Mouse (Mus musculus): ENCODE data around the gene Ankrd11. TPM values are rescaled to one million over a fixed set of nuclear protein-coding genes. Genes with fewer than 3 reads are reported as not detected.

Ankrd11 gene
- polyA plus RNA-seq, 1 experiment from 2014 or later = 53.8 TPM

DNA sequence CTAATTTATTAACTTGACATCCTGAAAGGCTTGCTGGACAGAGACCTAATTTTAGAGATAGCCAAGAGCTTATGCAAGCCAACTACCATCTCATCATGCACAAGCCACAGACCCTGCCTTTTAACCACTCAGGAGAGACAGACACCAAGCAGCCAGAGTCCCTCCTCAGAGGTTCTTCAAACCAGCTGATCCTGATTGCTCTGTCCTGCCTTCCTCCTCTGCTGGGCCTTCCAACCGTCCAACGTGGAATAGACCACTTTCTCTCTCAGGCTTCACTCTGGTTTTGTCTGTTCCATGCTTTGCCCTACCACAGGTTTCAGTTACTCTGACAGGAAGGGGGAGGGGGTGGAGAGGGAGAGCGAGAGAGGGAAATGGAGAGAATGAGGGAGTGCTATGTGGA lies 125.3 kb downstream of the Ankrd11 start:
- peaks cover 13% of the 10 kb centered on the region; the same call in 1 of the 2 replicates for H3K36me3 ChIP-seq (ENCODE audit: control insufficient read depth, insufficient read depth, low read length)
- DNase-seq (ENCODE audit: low spot score) (no peak), ATAC-seq (replicated peaks; ENCODE audit: low FRiP score) (no peak)
- H3K27ac ChIP-seq (ENCODE audit: low read depth, low read length) = no peak overlapping the region
- H3K27me3 ChIP-seq (replicated peaks; ENCODE audit: control insufficient read depth, insufficient read depth, low read length) = no peaks in the 10 kb centered on the region
- no peaks in the 10 kb centered on the region for H3K9me3 ChIP-seq (ENCODE audit: control insufficient read depth, low read length)
- H3K9ac ChIP-seq (ENCODE audit: low read depth, low read length) = no peak overlapping the region
- 58% methylated on average over 3 of the region's 3 CpGs for WGBS
- H3K4me2 ChIP-seq = no peak overlapping the region
- H3K4me3 ChIP-seq (ENCODE audit: low read depth, low read length) = no peak overlapping the region
- peaks cover 24% of the 10 kb centered on the region for H3K4me1 ChIP-seq (replicated peaks; ENCODE audit: control insufficient read depth, insufficient read depth, low read length)

DNA sequence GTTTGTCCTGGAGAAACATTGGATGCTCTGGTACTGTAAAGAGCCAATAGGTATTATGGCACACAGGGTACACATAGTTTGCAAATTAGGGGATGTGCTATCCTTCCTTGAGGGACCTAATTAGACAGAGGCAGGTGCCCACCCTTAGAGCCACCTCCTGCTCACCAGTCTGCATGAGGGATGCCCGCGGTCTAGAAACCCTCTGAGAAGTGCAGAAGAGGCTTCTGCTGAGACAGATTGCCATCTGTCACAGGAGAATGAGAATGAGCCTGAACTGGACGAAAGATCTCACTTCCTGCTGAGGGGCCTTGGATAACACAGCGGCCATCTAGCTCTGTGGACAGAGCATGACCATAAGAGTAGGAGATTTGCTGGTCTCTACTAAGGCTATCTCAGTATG lies 129.2 kb downstream of the Ankrd11 start:
- no peak overlapping the region for H3K9ac ChIP-seq (ENCODE audit: low read depth, low read length)
- peaks cover 17% of the 10 kb centered on the region for H3K36me3 ChIP-seq (ENCODE audit: control insufficient read depth, insufficient read depth, low read length)
- no peak for DNase-seq (ENCODE audit: low spot score)
- no peaks in the 10 kb centered on the region for H3K27me3 ChIP-seq (replicated peaks; ENCODE audit: control insufficient read depth, insufficient read depth, low read length)
- no peak for ATAC-seq (replicated peaks; ENCODE audit: low FRiP score)
- peaks cover 7% of the 10 kb centered on the region for H3K4me1 ChIP-seq (replicated peaks; ENCODE audit: control insufficient read depth, insufficient read depth, low read length)
- no peak overlapping the region for H3K4me2 ChIP-seq
- H3K27ac ChIP-seq (ENCODE audit: low read depth, low read length) = no peak overlapping the region
- 86% methylated on average over 4 of the region's 4 CpGs for WGBS
- no peaks in the 10 kb centered on the region for H3K9me3 ChIP-seq (ENCODE audit: control insufficient read depth, low read length)
- H3K4me3 ChIP-seq (ENCODE audit: low read depth, low read length) = no peak overlapping the region

DNA sequence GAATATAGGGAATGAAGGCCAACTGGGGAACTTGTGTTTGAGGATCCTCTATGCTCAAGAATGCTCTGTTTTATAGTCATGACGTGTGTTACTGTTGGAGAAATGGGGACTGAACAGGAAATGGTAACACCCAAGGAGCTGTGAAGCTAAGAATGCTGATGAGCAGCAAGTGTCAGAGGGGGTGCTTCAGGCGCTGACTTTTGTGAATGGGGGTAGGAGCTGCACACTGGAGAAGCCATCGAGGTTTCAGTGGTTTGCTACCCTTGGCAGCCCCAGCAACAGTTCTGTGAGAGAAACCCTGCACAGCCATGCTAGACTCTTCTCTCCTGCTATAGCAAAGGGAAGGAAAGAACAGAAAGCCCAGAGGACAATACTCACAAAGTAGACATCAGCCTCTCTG lies 129.9 kb downstream of the Ankrd11 start:
- Histone ChIP-seq H3K4me2 (no peak overlapping the region), H3K27ac (ENCODE audit: low read depth, low read length) (no peak overlapping the region)

DNA sequence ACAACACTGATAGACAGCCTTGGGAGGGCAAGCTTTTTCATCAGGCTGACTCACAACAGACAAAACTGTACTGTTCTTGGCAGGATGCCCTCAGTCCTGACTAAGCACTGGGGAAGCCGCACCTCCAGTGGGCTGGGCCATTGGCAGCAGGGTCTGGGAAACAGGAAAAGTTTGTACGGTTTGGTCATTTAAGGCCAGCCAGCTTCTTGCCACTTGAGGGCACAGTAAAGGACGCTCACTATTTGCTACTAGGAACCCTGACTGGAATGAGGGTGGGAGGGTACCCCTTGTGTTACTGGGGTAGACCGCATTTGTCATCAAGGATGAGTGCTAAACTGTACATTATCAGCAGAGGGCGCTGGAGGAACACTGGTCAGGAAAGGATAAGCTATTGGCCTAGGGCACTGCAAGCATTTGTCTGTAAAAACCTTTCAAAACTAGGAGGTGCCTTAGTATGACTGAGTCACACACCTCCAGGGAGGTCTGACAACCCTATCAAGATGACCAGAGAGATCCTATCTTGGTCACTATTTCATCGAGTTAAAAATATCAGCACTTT lies 135.5 kb downstream of the Ankrd11 start:
- peak; percentile 57 for DNase-seq (ENCODE audit: low spot score)
- ATAC-seq (replicated peaks; ENCODE audit: low FRiP score) = peak; percentile 60
- peaks cover 6% of the 10 kb centered on the region for H3K36me3 ChIP-seq (ENCODE audit: control insufficient read depth, insufficient read depth, low read length)
- H3K9me3 ChIP-seq (ENCODE audit: control insufficient read depth, low read length) = no peaks in the 10 kb centered on the region
- H3K27me3 ChIP-seq (replicated peaks; ENCODE audit: control insufficient read depth, insufficient read depth, low read length) = no peaks in the 10 kb centered on the region
- no peak overlapping the region for H3K27ac ChIP-seq (ENCODE audit: low read depth, low read length)
- WGBS = 49% methylated on average over 6 of the region's 6 CpGs
- no peak overlapping the region for H3K9ac ChIP-seq (ENCODE audit: low read depth, low read length)
- no peaks in the 10 kb centered on the region for H3K4me1 ChIP-seq (replicated peaks; ENCODE audit: control insufficient read depth, insufficient read depth, low read length)
- no peak overlapping the region for H3K4me2 ChIP-seq
- H3K4me3 ChIP-seq (ENCODE audit: low read depth, low read length) = no peak overlapping the region

More for the DNA sequence above, 129.9 kb downstream of the Ankrd11 start:
- WGBS = 70% methylated on average over 3 of the region's 3 CpGs
- ATAC-seq (replicated peaks; ENCODE audit: low FRiP score) (no peak), DNase-seq (ENCODE audit: low spot score) (no peak)
- Histone ChIP-seq H3K4me1 (replicated peaks; ENCODE audit: control insufficient read depth, insufficient read depth, low read length) (no peaks in the 10 kb centered on the region), H3K27me3 (replicated peaks; ENCODE audit: control insufficient read depth, insufficient read depth, low read length) (no peaks in the 10 kb centered on the region), H3K9ac (ENCODE audit: low read depth, low read length) (no peak overlapping the region), H3K9me3 (ENCODE audit: control insufficient read depth, low read length) (no peaks in the 10 kb centered on the region), H3K36me3 (ENCODE audit: control insufficient read depth, insufficient read depth, low read length) (peaks cover 19% of the 10 kb centered on the region), H3K4me3 (ENCODE audit: low read depth, low read length) (no peak overlapping the region)

DNA sequence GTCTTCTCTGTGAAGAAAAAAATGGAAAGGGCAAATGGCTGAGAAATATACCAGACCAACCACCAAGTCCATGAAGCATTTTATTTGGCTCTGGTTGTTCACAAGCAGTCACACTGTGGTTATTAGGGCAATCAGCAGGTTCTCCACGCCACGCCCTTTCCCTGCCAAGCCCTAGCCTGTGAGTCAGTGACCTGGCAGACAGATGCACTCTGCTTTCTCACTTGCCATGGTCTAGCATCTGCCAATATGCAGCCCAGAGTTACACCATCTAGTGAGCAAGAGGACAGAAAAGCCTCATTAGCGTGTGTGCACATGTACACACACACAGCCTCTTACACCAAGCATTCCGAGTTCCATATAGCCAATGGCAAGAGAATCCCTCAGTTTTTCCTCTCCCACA lies 136.7 kb downstream of the Ankrd11 start:
- WGBS = 90% methylated on average over 4 of the region's 4 CpGs
- H3K27ac ChIP-seq (ENCODE audit: low read depth, low read length) = no peak overlapping the region
- no peak overlapping the region for H3K4me3 ChIP-seq (ENCODE audit: low read depth, low read length)
- no peak overlapping the region for H3K9ac ChIP-seq (ENCODE audit: low read depth, low read length)
- no peaks in the 10 kb centered on the region for H3K27me3 ChIP-seq (replicated peaks; ENCODE audit: control insufficient read depth, insufficient read depth, low read length)
- H3K4me2 ChIP-seq = no peak overlapping the region
- no peak for ATAC-seq (replicated peaks; ENCODE audit: low FRiP score)
- DNase-seq (ENCODE audit: low spot score) = no peak
- H3K4me1 ChIP-seq (replicated peaks; ENCODE audit: control insufficient read depth, insufficient read depth, low read length) = no peaks in the 10 kb centered on the region
- H3K36me3 ChIP-seq (ENCODE audit: control insufficient read depth, insufficient read depth, low read length) = peaks cover 6% of the 10 kb centered on the region
- H3K9me3 ChIP-seq (ENCODE audit: control insufficient read depth, low read length) = no peaks in the 10 kb centered on the region

DNA sequence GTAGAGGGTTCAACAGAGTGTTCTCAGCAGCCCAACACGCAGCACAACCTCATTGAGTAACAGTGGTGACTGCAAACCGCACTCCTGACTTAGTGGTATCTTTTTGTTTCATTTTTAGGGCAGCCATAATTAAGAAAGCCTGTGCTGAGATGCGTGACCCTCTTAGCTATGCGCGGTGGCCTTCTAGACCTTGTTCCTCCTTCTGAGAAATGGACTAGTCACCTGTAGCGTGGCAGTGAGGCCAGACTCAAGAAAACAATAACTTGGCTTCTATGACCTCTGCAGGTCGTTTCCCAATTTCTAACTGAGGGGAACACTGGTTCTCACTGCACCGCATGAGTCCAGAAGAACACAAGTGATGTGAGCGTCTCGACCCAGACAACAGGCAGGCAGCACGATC lies 137.6 kb downstream of the Ankrd11 start:
- no peak for ATAC-seq (replicated peaks; ENCODE audit: low FRiP score)
- Histone ChIP-seq H3K9ac (ENCODE audit: low read depth, low read length) (no peak overlapping the region), H3K4me2 (no peak overlapping the region), H3K36me3 (ENCODE audit: control insufficient read depth, insufficient read depth, low read length) (peaks cover 6% of the 10 kb centered on the region), H3K9me3 (ENCODE audit: control insufficient read depth, low read length) (no peaks in the 10 kb centered on the region), H3K27me3 (replicated peaks; ENCODE audit: control insufficient read depth, insufficient read depth, low read length) (no peaks in the 10 kb centered on the region), H3K4me3 (ENCODE audit: low read depth, low read length) (no peak overlapping the region), H3K27ac (ENCODE audit: low read depth, low read length) (no peak overlapping the region), H3K4me1 (replicated peaks; ENCODE audit: control insufficient read depth, insufficient read depth, low read length) (no peaks in the 10 kb centered on the region)
- DNase-seq (ENCODE audit: low spot score) = no peak
- WGBS = 92% methylated on average over 11 of the region's 11 CpGs

DNA sequence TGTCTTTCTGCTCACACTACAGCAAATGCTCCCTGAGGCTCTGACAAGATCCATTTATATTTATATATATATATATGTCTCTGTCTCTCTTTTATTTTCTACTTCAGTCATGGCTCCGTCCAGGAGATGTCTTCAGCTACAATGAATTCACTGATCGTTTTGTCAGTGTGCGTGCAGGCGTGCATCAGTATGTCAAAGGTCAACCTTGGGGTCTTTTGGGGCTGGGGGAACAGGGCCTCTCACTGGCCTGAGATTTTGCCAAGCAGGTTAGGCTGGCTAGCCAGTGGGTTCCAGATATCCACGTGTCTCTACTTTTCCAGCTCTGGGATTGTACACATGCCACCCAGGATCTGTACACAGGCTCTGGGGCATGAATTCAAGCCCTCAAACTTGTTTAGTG lies 139.1 kb downstream of the Ankrd11 start:
- Histone ChIP-seq H3K4me1 (replicated peaks; ENCODE audit: control insufficient read depth, insufficient read depth, low read length) (no peaks in the 10 kb centered on the region), H3K9me3 (ENCODE audit: control insufficient read depth, low read length) (no peaks in the 10 kb centered on the region), H3K4me3 (ENCODE audit: low read depth, low read length) (no peak overlapping the region), H3K36me3 (ENCODE audit: control insufficient read depth, insufficient read depth, low read length) (peaks cover 6% of the 10 kb centered on the region), H3K4me2 (no peak overlapping the region), H3K27ac (ENCODE audit: low read depth, low read length) (no peak overlapping the region), H3K27me3 (replicated peaks; ENCODE audit: control insufficient read depth, insufficient read depth, low read length) (no peaks in the 10 kb centered on the region), H3K9ac (ENCODE audit: low read depth, low read length) (no peak overlapping the region)
- 89% methylated on average over 5 of the region's 5 CpGs for WGBS
- ATAC-seq (replicated peaks; ENCODE audit: low FRiP score) (no peak), DNase-seq (ENCODE audit: low spot score) (no peak)

DNA sequence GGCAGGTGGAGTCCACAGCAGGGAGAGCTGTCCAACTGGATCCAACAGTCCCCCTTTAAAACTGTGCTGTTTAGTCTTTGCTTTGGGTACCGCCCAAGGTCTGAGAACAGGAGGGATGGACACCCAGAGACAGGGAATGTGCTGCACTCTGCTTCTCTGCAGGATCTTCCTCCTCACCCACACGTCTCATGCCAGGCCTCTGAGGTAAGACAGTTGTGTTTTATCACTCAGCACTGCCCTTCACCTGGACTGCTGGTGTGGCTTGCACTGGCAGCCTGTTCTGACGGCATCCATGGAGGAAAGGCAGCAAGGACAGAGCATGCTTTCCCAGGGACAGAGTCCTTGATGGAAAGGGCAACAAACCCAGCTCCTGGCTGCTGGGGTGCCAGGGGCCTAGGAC lies 139.5 kb downstream of the Ankrd11 start:
- Histone ChIP-seq H3K9ac (ENCODE audit: low read depth, low read length) (no peak overlapping the region), H3K4me1 (replicated peaks; ENCODE audit: control insufficient read depth, insufficient read depth, low read length) (no peaks in the 10 kb centered on the region), H3K9me3 (ENCODE audit: control insufficient read depth, low read length) (no peaks in the 10 kb centered on the region), H3K4me2 (no peak overlapping the region), H3K36me3 (ENCODE audit: control insufficient read depth, insufficient read depth, low read length) (peaks cover 3% of the 10 kb centered on the region), H3K27ac (ENCODE audit: low read depth, low read length) (no peak overlapping the region), H3K27me3 (replicated peaks; ENCODE audit: control insufficient read depth, insufficient read depth, low read length) (no peaks in the 10 kb centered on the region), H3K4me3 (ENCODE audit: low read depth, low read length) (no peak overlapping the region)
- DNase-seq (ENCODE audit: low spot score) = no peak
- WGBS = 76% methylated on average over 3 of the region's 3 CpGs
- no peak for ATAC-seq (replicated peaks; ENCODE audit: low FRiP score)

DNA sequence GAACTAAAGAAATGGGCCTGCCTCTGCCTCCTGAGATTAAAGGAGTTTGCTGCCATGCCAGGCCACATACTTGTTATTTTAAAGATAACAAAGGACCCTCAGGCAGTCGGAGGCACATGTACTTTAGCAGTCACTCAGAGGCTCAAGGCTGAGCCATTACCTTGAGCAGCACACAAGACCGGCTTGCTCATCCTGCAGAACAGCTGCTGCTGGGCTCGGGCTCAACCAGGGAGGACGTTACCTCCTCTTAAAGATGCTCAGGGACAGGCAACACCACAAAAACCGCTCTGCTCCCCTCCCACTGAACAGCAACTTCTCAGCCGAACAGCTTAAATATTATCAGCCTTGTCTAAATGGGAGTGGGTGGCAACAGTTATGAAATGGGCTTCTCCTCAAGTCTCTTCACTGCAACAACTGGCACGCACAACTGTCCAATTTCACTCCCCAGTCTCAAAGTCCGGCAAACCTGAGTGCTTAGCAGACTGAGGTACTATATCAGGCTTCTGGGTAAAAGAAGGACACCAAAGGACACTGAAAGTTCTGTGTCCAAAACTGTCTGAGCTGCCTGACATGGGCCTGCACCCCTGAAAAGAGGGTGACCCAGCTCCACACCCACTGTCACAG lies 140.1 kb downstream of the Ankrd11 start:
- Histone ChIP-seq H3K9ac (ENCODE audit: low read depth, low read length) (no peak overlapping the region), H3K4me2 (no peak overlapping the region), H3K9me3 (ENCODE audit: control insufficient read depth, low read length) (no peaks in the 10 kb centered on the region), H3K4me1 (replicated peaks; ENCODE audit: control insufficient read depth, insufficient read depth, low read length) (no peaks in the 10 kb centered on the region), H3K36me3 (ENCODE audit: control insufficient read depth, insufficient read depth, low read length) (peaks cover 3% of the 10 kb centered on the region; the same call in 1 of the 2 replicates), H3K4me3 (ENCODE audit: low read depth, low read length) (no peak overlapping the region), H3K27me3 (replicated peaks; ENCODE audit: control insufficient read depth, insufficient read depth, low read length) (no peaks in the 10 kb centered on the region), H3K27ac (ENCODE audit: low read depth, low read length) (no peak overlapping the region)
- DNase-seq (ENCODE audit: low spot score) (no peak), ATAC-seq (replicated peaks; ENCODE audit: low FRiP score) (no peak)
- WGBS = 85% methylated on average over 8 of the region's 8 CpGs
